Mouse (Mus musculus): ENCODE measurements at regions not wholly inside any gene's neighbourhood (a gene's known extent, or its start where the extent isn't known, plus 50 kb on each side); places are given as distances from the start of the nearest gene placed in this dataset.

DNA sequence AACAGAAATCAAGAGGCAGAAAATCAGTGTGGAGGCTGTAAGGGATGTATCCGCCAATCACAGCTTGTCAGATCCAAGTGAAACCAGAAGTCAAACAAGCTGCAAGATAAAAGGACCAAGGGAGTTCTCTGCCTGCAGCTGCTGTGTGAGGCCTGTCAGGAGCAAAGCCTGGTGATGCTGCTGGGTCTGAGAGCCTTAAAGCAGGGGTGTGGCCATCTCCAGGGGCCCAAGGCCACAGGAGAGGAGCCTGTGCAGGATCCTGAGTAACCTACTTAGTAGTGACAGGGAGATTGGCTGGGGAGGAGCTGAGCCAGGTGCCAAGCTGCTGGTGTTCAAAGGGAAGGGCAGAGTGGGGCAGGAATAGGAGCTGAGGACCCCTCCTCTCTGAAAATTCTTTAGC is 418.8 kb downstream of the Matn1 start:
- Histone ChIP-seq H3K4me1 (no peaks in the 10 kb centered on the region), H3K9ac (replicated peaks) (no peak overlapping the region), H3K27me3 (no peaks in the 10 kb centered on the region), H3K27ac (replicated peaks) (no peak overlapping the region), H3K36me3 (no peaks in the 10 kb centered on the region), H3K4me2 (replicated peaks) (no peak overlapping the region), H3K4me3 (no peak overlapping the region), H3K9me3 (no peaks in the 10 kb centered on the region)
- WGBS = 70% methylated on average over 1 of the region's 1 CpGs
- no peak for ATAC-seq (ENCODE audit: low FRiP score, low read depth)

GRCm38 (mm10) chr4:131364671-131365252 is 420.6 kb downstream of the Matn1 start:
- H3K27me3 ChIP-seq = no peaks in the 10 kb centered on the region
- no peak overlapping the region for H3K27ac ChIP-seq (replicated peaks)
- H3K4me1 ChIP-seq = no peaks in the 10 kb centered on the region
- no peak overlapping the region for H3K4me2 ChIP-seq (replicated peaks)
- H3K9ac ChIP-seq (replicated peaks) = no peak overlapping the region
- H3K9me3 ChIP-seq = no peaks in the 10 kb centered on the region
- no peak for ATAC-seq (ENCODE audit: low FRiP score, low read depth)
- no peak overlapping the region for H3K4me3 ChIP-seq
- 29% methylated on average over 6 of the region's 6 CpGs for WGBS
- no peaks in the 10 kb centered on the region for H3K36me3 ChIP-seq

DNA sequence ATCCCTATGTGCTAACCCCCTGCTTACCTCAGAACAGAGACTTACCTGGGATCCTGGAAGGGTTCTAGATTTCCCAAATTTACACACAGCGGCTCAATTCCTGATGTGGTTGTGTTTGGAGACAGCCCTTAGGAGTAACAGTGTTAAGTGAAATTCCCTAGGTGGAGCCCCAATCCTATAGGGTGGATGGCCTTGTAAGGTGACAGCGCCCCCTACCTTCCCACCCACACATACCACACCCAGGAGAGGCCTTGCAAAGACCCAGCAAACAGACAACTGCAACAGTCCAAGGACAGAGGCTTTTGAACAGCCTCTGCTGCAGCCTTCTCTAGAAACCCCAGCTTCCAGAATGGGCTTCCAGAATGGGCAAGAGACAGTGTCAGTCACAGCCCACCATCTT is 421.8 kb downstream of the Matn1 start:
- Histone ChIP-seq H3K9me3 (no peaks in the 10 kb centered on the region), H3K27me3 (no peaks in the 10 kb centered on the region), H3K4me3 (no peak overlapping the region), H3K27ac (replicated peaks) (no peak overlapping the region), H3K4me2 (replicated peaks) (no peak overlapping the region), H3K4me1 (peaks cover 5% of the 10 kb centered on the region; the same call in 1 of the 2 replicates), H3K9ac (replicated peaks) (no peak overlapping the region), H3K36me3 (no peaks in the 10 kb centered on the region)
- 59% methylated on average over 2 of the region's 2 CpGs for WGBS
- no peak for ATAC-seq (ENCODE audit: low FRiP score, low read depth)

GRCm38 (mm10) chr4:131366656-131367055 is 422.5 kb downstream of the Matn1 start:
- H3K9ac ChIP-seq (replicated peaks) = no peak overlapping the region
- H3K4me1 ChIP-seq = peaks cover 5% of the 10 kb centered on the region; the same call in 1 of the 2 replicates
- no peak overlapping the region for H3K4me2 ChIP-seq (replicated peaks)
- no peaks in the 10 kb centered on the region for H3K9me3 ChIP-seq
- no peak overlapping the region for H3K4me3 ChIP-seq
- H3K27me3 ChIP-seq = no peaks in the 10 kb centered on the region
- H3K27ac ChIP-seq (replicated peaks) = no peak overlapping the region
- no peak for ATAC-seq (ENCODE audit: low FRiP score, low read depth)
- H3K36me3 ChIP-seq = no peaks in the 10 kb centered on the region
- WGBS = 68% methylated on average over 1 of the region's 1 CpGs

- WGBS = 84% methylated on average over 16 of the region's 16 CpGs
- no peak overlapping the region for H3K27ac ChIP-seq (replicated peaks)
- no peaks in the 10 kb centered on the region for H3K36me3 ChIP-seq
- peaks cover 5% of the 10 kb centered on the region; the same call in 1 of the 2 replicates for H3K4me1 ChIP-seq
- H3K9ac ChIP-seq (replicated peaks) = no peak overlapping the region
- H3K4me3 ChIP-seq = no peak overlapping the region
- no peak overlapping the region for H3K4me2 ChIP-seq (replicated peaks)
- H3K27me3 ChIP-seq = no peaks in the 10 kb centered on the region
- no peak for ATAC-seq (ENCODE audit: low FRiP score, low read depth)
- no peaks in the 10 kb centered on the region for H3K9me3 ChIP-seq
These were observed 428.3 kb downstream of the Matn1 start for GRCm38 (mm10) chr4:131372517-131372916.

DNA sequence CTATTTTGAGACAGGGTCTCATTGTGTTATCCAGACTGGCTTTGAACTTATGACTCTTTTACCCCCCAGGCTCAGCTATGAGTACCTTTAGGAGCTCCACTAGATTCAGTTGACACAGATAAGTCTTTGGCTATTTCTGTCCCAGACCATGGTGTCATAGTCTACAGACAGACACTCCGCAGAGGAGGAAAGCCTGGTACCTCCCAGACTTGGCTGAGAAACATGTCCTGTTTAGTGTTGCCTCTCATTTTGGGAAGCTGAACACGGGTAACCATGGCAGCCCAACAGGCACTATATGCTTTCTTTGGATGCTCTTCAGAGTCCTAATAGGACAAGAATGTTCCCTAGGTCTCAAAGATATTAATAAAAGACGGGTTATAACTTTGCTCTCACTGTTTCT is 429.0 kb downstream of the Matn1 start:
- peaks cover 5% of the 10 kb centered on the region; the same call in 1 of the 2 replicates for H3K4me1 ChIP-seq
- 84% methylated on average over 3 of the region's 3 CpGs for WGBS
- no peaks in the 10 kb centered on the region for H3K36me3 ChIP-seq
- no peak overlapping the region for H3K4me3 ChIP-seq
- no peak overlapping the region for H3K4me2 ChIP-seq (replicated peaks)
- no peak for ATAC-seq (ENCODE audit: low FRiP score, low read depth)
- H3K9ac ChIP-seq (replicated peaks) = no peak overlapping the region
- H3K27me3 ChIP-seq = no peaks in the 10 kb centered on the region
- no peak overlapping the region for H3K27ac ChIP-seq (replicated peaks)
- no peaks in the 10 kb centered on the region for H3K9me3 ChIP-seq

DNA sequence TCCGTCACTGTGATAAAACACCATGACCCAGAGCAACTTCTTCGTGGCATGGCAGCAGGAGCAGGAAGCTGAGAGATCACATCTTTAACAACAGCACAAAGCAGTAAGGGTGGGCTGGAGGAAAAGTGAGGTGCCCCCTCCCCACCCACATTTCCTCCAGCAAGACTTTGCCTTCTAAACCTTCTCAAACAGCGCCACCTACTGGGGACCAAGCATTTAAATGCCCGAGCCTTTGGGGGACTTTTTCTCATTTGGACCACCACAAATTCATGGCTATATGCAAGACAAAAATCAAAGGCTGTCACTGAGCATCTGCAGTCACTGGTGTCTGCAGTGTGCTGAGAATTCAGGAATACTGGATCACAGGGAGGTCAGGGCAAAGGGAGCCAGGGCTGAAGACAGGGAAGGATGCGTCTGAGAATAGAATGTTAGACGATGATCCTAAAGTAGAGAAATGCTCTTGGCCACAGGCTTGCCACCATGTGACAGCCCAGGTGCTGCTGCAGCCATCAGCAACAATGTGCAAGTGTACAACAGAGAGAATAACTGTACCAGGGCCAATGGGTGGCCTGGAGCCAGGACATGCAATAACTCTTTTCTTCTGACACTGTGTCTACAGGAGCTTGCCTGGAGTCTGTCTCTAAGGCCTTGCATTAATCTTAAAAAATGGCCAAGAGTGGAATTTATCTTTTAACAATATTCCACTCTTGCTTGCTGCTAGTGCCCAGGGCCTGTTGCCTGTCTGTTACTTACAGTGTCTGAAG is 430.5 kb downstream of the Matn1 start:
- H3K4me3 ChIP-seq = no peak overlapping the region
- H3K9me3 ChIP-seq = no peaks in the 10 kb centered on the region
- peaks cover 5% of the 10 kb centered on the region; the same call in 1 of the 2 replicates for H3K4me1 ChIP-seq
- no peaks in the 10 kb centered on the region for H3K27me3 ChIP-seq
- 93% methylated on average over 6 of the region's 6 CpGs for WGBS
- H3K36me3 ChIP-seq = no peaks in the 10 kb centered on the region
- ATAC-seq (ENCODE audit: low FRiP score, low read depth) = no peak
- no peak overlapping the region for H3K9ac ChIP-seq (replicated peaks)
- no peak overlapping the region for H3K4me2 ChIP-seq (replicated peaks)
- no peak overlapping the region for H3K27ac ChIP-seq (replicated peaks)

DNA sequence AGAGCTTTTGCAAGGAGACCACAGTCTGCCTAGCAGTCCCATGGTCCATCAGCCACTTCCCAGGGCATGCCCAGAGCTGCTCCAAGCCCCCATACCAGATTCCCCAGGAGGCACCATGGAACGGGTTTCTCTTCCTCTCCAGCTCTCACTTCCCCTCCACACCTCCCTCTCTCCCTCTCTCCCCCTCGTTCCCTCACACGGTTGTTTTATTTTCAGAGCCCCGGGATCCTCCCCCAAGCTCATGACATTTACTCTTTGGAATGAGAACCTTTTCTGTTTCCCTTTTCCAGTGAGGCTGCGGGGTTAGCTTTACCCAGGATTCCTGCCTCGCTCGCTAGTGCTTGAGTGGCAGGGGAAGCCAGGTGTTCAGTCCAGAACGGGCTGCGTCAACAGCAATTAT is 436.9 kb downstream of the Matn1 start:
- no peak overlapping the region for H3K9ac ChIP-seq (replicated peaks)
- no peak for ATAC-seq (ENCODE audit: low FRiP score, low read depth)
- H3K36me3 ChIP-seq = no peaks in the 10 kb centered on the region
- no peaks in the 10 kb centered on the region for H3K4me1 ChIP-seq
- H3K4me3 ChIP-seq = no peak overlapping the region
- H3K4me2 ChIP-seq (replicated peaks) = no peak overlapping the region
- 67% methylated on average over 9 of the region's 9 CpGs for WGBS
- H3K27ac ChIP-seq (replicated peaks) = no peak overlapping the region
- peaks cover 8% of the 10 kb centered on the region; the same call in 1 of the 2 replicates for H3K27me3 ChIP-seq
- no peaks in the 10 kb centered on the region for H3K9me3 ChIP-seq

GRCm38 (mm10) chr4:131381529-131381928 is 437.3 kb downstream of the Matn1 start:
- H3K4me3 ChIP-seq = no peak overlapping the region
- ATAC-seq (ENCODE audit: low FRiP score, low read depth) = no peak
- WGBS = 88% methylated on average over 7 of the region's 7 CpGs

DNA sequence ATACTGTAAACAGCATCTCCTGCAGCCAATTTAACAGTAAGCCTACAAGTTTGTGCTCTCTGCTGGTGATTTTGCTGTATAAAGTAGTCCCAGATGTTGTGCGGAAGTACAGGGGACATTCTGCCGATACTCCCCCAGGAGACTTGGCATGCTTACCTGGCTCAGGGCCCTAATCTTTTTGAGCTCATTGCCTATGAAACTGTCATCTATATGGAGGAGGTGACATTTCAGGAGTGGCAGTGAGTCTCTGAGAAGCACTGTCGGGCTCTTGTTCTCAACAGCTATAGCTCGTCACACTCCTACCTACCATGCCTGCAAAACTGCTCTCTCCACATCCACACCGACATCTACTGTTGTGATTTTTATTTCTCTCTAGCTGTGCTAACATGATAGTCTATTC is 439.7 kb downstream of the Matn1 start:
- 87% methylated on average over 5 of the region's 5 CpGs for WGBS

More at GRCm38 (mm10) chr4:131381529-131381928, 437.3 kb downstream of the Matn1 start:
- Histone ChIP-seq H3K4me1 (no peaks in the 10 kb centered on the region), H3K36me3 (no peaks in the 10 kb centered on the region), H3K4me2 (replicated peaks) (no peak overlapping the region), H3K27ac (replicated peaks) (no peak overlapping the region), H3K9ac (replicated peaks) (no peak overlapping the region), H3K9me3 (no peaks in the 10 kb centered on the region), H3K27me3 (peaks cover 8% of the 10 kb centered on the region; the same call in 1 of the 2 replicates)

GRCm38 (mm10) chr4:131386961-131387360 is 442.8 kb downstream of the Matn1 start:
- Histone ChIP-seq H3K4me3 (no peak overlapping the region), H3K27me3 (peaks cover 8% of the 10 kb centered on the region; the same call in 1 of the 2 replicates), H3K9me3 (no peaks in the 10 kb centered on the region), H3K4me2 (replicated peaks) (no peak overlapping the region), H3K27ac (replicated peaks) (no peak overlapping the region), H3K36me3 (no peaks in the 10 kb centered on the region), H3K4me1 (peaks cover 6% of the 10 kb centered on the region), H3K9ac (replicated peaks) (no peak overlapping the region)
- no peak for ATAC-seq (ENCODE audit: low FRiP score, low read depth)
- 85% methylated on average over 10 of the region's 10 CpGs for WGBS

More for the DNA sequence above, 439.7 kb downstream of the Matn1 start:
- Histone ChIP-seq H3K4me3 (no peak overlapping the region), H3K27me3 (peaks cover 8% of the 10 kb centered on the region; the same call in 1 of the 2 replicates), H3K36me3 (no peaks in the 10 kb centered on the region), H3K27ac (replicated peaks) (no peak overlapping the region), H3K9me3 (no peaks in the 10 kb centered on the region), H3K9ac (replicated peaks) (no peak overlapping the region), H3K4me1 (no peaks in the 10 kb centered on the region), H3K4me2 (replicated peaks) (no peak overlapping the region)
- no peak for ATAC-seq (ENCODE audit: low FRiP score, low read depth)

GRCm38 (mm10) chr4:131391119-131391923 is 446.8 kb downstream of the Ptpru start:
- WGBS = 53% methylated on average over 10 of the region's 10 CpGs
- 0 out of 2 replicates have a peak, but pooled peaks have one; percentile 19 for ATAC-seq (ENCODE audit: low FRiP score, low read depth)
- no peak overlapping the region for H3K4me3 ChIP-seq
- H3K27ac ChIP-seq (replicated peaks) = peak overlapping the region; percentile 60
- no peaks in the 10 kb centered on the region for H3K36me3 ChIP-seq
- H3K4me2 ChIP-seq (replicated peaks) = no peak overlapping the region
- H3K4me1 ChIP-seq = peaks cover 19% of the 10 kb centered on the region
- no peaks in the 10 kb centered on the region for H3K27me3 ChIP-seq
- no peaks in the 10 kb centered on the region for H3K9me3 ChIP-seq
- no peak overlapping the region for H3K9ac ChIP-seq (replicated peaks)
